Mouse (Mus musculus) lung, postnatal 14 days (tissue): ENCODE results near the gene Ppp2r2c.
A peak's percentile ranks its signal among the peaks of the same experiment; 100 is the strongest.
"Not testable (repeated sequence)": the region's sequence is repeated elsewhere in the genome, so short reads cannot be mapped to it uniquely, and the experiment has no call there.

ENCODE experiments used
- DNase-seq: peaks from one replicate; pipeline ENCODE4 v3.0.0; 2021

Gene Ppp2r2c

GRCm38 (mm10) chr5:36936548-36936947 lies 68.2 kb downstream of the Ppp2r2c start:
- DNase-seq, result no peak

- no peak for DNase-seq
These were observed 69.7 kb downstream of the Ppp2r2c start for GRCm38 (mm10) chr5:36938021-36938420.

GRCm38 (mm10) chr5:36938991-36939390 lies 70.7 kb downstream of the Ppp2r2c start:
- not testable (repeated sequence) for DNase-seq

- DNase-seq, result no peak
These were observed 74.1 kb downstream of the Ppp2r2c start for GRCm38 (mm10) chr5:36942446-36942845.

GRCm38 (mm10) chr5:36944552-36944951 lies 76.2 kb downstream of the Ppp2r2c start:
- DNase-seq, result no peak

GRCm38 (mm10) chr5:36945102-36945701 lies 76.9 kb downstream of the Ppp2r2c start:
- no peak for DNase-seq

GRCm38 (mm10) chr5:36945713-36946112 lies 77.4 kb downstream of the Ppp2r2c start:
- DNase-seq, result no peak

- DNase-seq, result peak; percentile 68
These were observed 78.1 kb downstream of the Ppp2r2c start for GRCm38 (mm10) chr5:36946445-36946844.

- DNase-seq, result peak; percentile 81
These were observed 80.5 kb downstream of the Ppp2r2c start for GRCm38 (mm10) chr5:36948831-36949230.

- DNase-seq, result no peak
These were observed 82.6 kb downstream of the Ppp2r2c start for GRCm38 (mm10) chr5:36950871-36951270.

GRCm38 (mm10) chr5:36952311-36952710 lies 84.0 kb downstream of the Ppp2r2c start:
- DNase-seq, result no peak

GRCm38 (mm10) chr5:36955366-36955765 lies 87.1 kb downstream of the Ppp2r2c start:
- DNase-seq, result peak; percentile 32

- DNase-seq, result peak; percentile 72
These were observed 90.5 kb downstream of the Ppp2r2c start for GRCm38 (mm10) chr5:36958837-36959236.

GRCm38 (mm10) chr5:36960501-36960900 lies 92.2 kb downstream of the Ppp2r2c start:
- no peak for DNase-seq

- no peak for DNase-seq
These were observed 103.3 kb downstream of the Ppp2r2c start for GRCm38 (mm10) chr5:36971587-36971986.

GRCm38 (mm10) chr5:36975336-36975735 lies 107.0 kb downstream of the Ppp2r2c start:
- no peak for DNase-seq

- no peak for DNase-seq
These were observed 109.5 kb downstream of the Ppp2r2c start for GRCm38 (mm10) chr5:36977809-36978208.

GRCm38 (mm10) chr5:36979001-36979400 lies 110.7 kb downstream of the Ppp2r2c start:
- DNase-seq, result peak; percentile 19

- no peak for DNase-seq
These were observed 111.3 kb downstream of the Ppp2r2c start for GRCm38 (mm10) chr5:36979631-36980030.

- DNase-seq, result no peak
These were observed 114.0 kb downstream of the Ppp2r2c start for GRCm38 (mm10) chr5:36982271-36982670.

- DNase-seq, result no peak
These were observed 118.3 kb downstream of the Ppp2r2c start for GRCm38 (mm10) chr5:36986617-36987016.

- DNase-seq, result no peak
These were observed 119.9 kb downstream of the Ppp2r2c start for GRCm38 (mm10) chr5:36988124-36988780.

GRCm38 (mm10) chr5:36988781-36989624 lies 120.7 kb downstream of the Ppp2r2c start, which contains the start of gene Wfs1:
Gene Wfs1 (minus strand): TSS chr5:36989205.
- peak; percentile 96 for DNase-seq

GRCm38 (mm10) chr5:36989625-36989977 lies 121.3 kb downstream of the Ppp2r2c start:
- DNase-seq, result no peak
